Mouse (Mus musculus): ENCODE data around the gene Slc1a1. TPM values are rescaled to one million over a fixed set of nuclear protein-coding genes. Genes with fewer than 3 reads are reported as not detected.

The Slc1a1 gene
- polyA plus RNA-seq, 1 experiment from 2014 or later = 2.2 TPM

DNA sequence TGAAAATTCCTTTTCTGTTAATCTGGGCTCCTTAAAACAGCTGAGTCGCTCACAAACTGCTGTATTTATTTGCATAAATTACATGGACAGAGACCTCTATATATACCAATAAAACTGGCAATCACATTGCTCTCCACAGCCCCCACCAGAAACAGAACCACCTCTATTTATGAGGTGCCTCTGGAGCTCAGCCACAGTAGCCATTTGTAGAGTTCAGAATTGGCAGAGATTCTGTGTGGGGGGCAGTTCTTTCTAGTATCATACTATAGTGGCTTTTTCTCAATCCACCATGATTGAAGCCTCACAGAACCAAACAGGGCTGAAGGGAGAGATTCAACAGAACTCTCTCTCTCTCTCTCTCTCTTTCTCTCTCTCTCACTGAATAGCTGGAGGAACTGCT is 61.8 kb downstream of the Slc1a1 start:
- ATAC-seq (ENCODE audit: insufficient number of reproducible peaks, insufficient read depth, low FRiP score, low TSS enrichment, low read depth) = no peak
- no peaks in the 10 kb centered on the region for H3K27me3 ChIP-seq
- 74% methylated on average over 1 of the region's 1 CpGs for WGBS
- no peak overlapping the region for H3K9ac ChIP-seq
- 0 out of 2 replicates have a peak, but pooled peaks cover 3% of the 10 kb centered on the region for H3K4me1 ChIP-seq
- H3K36me3 ChIP-seq = no peaks in the 10 kb centered on the region
- no peak overlapping the region for H3K4me3 ChIP-seq
- no peak overlapping the region for H3K4me2 ChIP-seq
- H3K27ac ChIP-seq = no peak overlapping the region
- H3K9me3 ChIP-seq = no peaks in the 10 kb centered on the region

DNA sequence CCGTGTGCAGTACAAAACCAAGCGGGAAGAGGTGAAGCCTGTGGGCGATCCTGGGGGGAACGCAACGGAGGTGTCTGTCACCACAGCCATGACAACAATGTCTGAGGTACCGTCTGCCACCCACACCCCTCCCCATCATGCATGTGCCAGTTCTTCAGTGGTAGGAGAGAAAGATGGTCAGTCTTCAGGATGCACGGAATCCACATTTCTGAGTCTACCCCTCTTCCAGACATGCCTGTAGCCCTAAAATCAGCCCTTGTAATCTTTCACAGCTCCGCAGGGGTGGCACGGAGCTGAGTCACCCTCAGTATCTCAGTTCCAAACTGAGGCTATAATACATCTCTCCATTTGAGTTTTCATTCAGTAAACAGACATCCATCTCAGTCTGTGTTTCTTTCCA is 62.6 kb downstream of the Slc1a1 start:
- no peak overlapping the region for H3K9ac ChIP-seq
- no peaks in the 10 kb centered on the region for H3K27me3 ChIP-seq
- H3K36me3 ChIP-seq = no peaks in the 10 kb centered on the region
- H3K27ac ChIP-seq = no peak overlapping the region
- H3K9me3 ChIP-seq = no peaks in the 10 kb centered on the region
- no peak for ATAC-seq (ENCODE audit: insufficient number of reproducible peaks, insufficient read depth, low FRiP score, low TSS enrichment, low read depth)
- 85% methylated on average over 9 of the region's 9 CpGs for WGBS
- no peak overlapping the region for H3K4me3 ChIP-seq
- no peak overlapping the region for H3K4me2 ChIP-seq
- H3K4me1 ChIP-seq = peaks cover 8% of the 10 kb centered on the region

DNA sequence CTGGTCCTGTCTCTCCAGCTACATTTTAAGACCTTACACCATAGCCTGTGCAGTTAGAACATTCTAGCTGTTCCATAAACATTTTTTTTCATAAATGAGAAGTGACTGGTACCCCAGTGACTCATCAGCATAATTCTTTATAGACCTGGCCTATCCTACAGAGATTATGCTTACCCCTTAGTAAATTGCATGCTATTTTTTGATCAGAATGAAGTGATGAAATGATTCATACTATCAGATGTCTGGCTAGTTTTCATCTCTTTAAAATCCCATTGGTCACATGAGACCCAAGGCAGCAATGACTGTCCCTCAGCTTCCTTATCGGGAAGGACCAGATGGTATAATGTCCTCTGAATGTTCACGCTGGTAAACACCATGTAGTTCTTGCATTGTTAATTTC is 65.9 kb downstream of the Slc1a1 start:
- Histone ChIP-seq H3K4me3 (no peak overlapping the region), H3K27me3 (no peaks in the 10 kb centered on the region), H3K4me1 (peaks cover 13% of the 10 kb centered on the region), H3K36me3 (no peaks in the 10 kb centered on the region), H3K9me3 (no peaks in the 10 kb centered on the region), H3K4me2 (no peak overlapping the region), H3K9ac (no peak overlapping the region), H3K27ac (no peak overlapping the region)
- 92% methylated on average over 2 of the region's 2 CpGs for WGBS
- no peak for ATAC-seq (ENCODE audit: insufficient number of reproducible peaks, insufficient read depth, low FRiP score, low TSS enrichment, low read depth)

DNA sequence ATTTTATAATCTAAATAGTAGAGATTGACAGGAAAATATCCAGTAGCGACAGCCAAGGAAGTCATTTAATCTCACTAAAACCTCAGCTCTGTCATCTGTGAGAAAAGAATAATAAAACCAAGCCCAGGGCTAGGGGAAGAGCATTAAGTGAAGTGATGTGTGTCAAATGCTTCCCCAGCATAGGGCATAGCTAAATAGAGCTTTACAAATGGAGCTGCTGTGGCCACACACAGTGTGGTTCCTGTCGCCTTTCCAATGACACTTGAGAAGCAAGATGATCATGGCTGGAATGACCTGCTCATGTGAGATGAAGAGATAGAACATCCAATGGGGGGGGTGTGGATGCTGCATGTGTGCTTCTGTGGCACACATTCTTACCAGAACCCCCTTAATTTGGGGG is 67.3 kb downstream of the Slc1a1 start:
- H3K27ac ChIP-seq = no peak overlapping the region
- H3K9me3 ChIP-seq = no peaks in the 10 kb centered on the region
- ATAC-seq (ENCODE audit: insufficient number of reproducible peaks, insufficient read depth, low FRiP score, low TSS enrichment, low read depth) = no peak
- no peak overlapping the region for H3K9ac ChIP-seq
- H3K4me3 ChIP-seq = no peak overlapping the region
- 55% methylated on average over 2 of the region's 2 CpGs for WGBS
- H3K4me2 ChIP-seq = no peak overlapping the region
- H3K4me1 ChIP-seq = peaks cover 14% of the 10 kb centered on the region
- H3K27me3 ChIP-seq = no peaks in the 10 kb centered on the region
- no peaks in the 10 kb centered on the region for H3K36me3 ChIP-seq

DNA sequence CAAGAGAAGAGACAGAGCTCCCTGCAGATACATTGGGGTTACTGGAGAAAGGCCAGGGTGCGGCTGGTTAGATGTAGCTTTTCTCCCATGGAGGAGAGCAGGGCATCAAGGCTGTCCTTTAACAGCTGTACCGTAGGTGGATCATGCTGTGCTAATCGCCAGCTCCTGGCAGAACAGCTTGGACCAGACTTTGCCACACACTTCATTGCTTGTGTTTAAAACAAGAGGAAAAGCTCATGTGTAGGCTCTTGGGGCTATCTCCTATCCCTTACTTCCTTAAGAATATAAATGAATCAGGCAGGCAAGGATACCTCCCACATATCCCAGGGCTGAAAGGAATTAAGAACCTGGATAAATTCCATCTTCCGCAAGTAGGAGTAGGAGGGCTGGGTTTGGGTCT is 68.0 kb downstream of the Slc1a1 start:
- no peak overlapping the region for H3K4me3 ChIP-seq
- no peak overlapping the region for H3K27ac ChIP-seq
- WGBS = 73% methylated on average over 4 of the region's 4 CpGs

DNA sequence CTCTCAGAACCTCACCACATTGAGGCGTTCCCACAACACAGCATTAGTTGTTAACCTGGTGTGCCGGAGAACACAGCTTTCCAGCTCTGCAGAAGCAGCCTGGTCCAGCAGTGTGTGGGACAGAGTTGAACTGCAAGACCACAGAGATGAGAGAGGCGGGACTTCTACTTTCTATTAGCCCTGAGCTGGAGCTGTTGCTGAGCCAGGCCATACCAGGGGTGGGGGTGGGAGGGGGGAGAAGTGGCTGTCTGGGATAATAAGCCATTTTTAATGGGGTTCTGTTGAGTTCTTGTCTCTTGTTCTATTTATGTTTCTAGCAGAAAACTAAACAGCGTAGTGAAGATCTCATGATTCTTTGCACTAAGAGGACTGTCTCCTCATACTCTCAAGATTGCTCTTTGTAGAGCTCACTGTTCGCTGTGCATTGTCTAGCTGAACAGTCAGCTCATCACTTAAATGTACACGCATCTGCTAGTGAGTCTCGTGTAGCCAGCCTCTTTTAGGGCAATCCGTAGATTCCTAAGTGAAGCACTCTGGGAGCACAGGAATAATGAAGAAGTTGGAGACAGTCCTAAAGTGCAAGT is 68.8 kb downstream of the Slc1a1 start:
- Histone ChIP-seq H3K4me1 (peaks cover 27% of the 10 kb centered on the region), H3K9ac (no peak overlapping the region), H3K36me3 (no peaks in the 10 kb centered on the region), H3K4me3 (no peak overlapping the region), H3K27ac (no peak overlapping the region), H3K9me3 (no peaks in the 10 kb centered on the region), H3K4me2 (no peak overlapping the region), H3K27me3 (no peaks in the 10 kb centered on the region)
- no peak for ATAC-seq (ENCODE audit: insufficient number of reproducible peaks, insufficient read depth, low FRiP score, low TSS enrichment, low read depth)
- WGBS = 88% methylated on average over 8 of the region's 8 CpGs

More for the DNA sequence above, 68.0 kb downstream of the Slc1a1 start:
- Histone ChIP-seq H3K36me3 (no peaks in the 10 kb centered on the region), H3K9ac (0 out of 2 replicates have a peak overlapping the region, but pooled peaks have one; percentile 1), H3K4me2 (no peak overlapping the region), H3K27me3 (no peaks in the 10 kb centered on the region), H3K9me3 (no peaks in the 10 kb centered on the region), H3K4me1 (peaks cover 20% of the 10 kb centered on the region)
- ATAC-seq (ENCODE audit: insufficient number of reproducible peaks, insufficient read depth, low FRiP score, low TSS enrichment, low read depth) = no peak

DNA sequence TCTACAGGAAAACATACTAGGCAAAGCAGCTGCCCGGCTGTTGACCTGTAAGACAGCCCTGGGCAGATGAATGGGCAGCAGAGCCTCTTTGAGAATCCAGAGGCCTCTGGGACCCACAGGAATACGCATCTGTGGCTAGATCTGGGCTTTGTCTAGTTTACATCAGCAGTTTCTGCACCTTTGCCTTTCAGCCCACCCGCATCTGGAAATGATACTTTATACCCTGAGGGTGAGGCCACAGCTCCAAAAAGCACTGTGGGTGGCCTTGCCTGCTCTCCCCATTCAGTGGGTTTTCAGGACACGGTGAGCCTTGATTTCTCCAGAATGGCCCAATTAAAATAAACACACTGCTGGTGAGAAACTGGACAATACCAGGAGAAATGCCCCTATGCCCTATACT is 73.3 kb downstream of the Slc1a1 start:
- ATAC-seq (ENCODE audit: insufficient number of reproducible peaks, insufficient read depth, low FRiP score, low TSS enrichment, low read depth) = no peak
- Histone ChIP-seq H3K27me3 (peaks cover 4% of the 10 kb centered on the region), H3K4me2 (no peak overlapping the region), H3K9ac (no peak overlapping the region), H3K4me3 (no peak overlapping the region), H3K27ac (no peak overlapping the region), H3K9me3 (no peaks in the 10 kb centered on the region), H3K36me3 (no peaks in the 10 kb centered on the region), H3K4me1 (peaks cover 22% of the 10 kb centered on the region)
- WGBS = 18% methylated on average over 4 of the region's 4 CpGs

DNA sequence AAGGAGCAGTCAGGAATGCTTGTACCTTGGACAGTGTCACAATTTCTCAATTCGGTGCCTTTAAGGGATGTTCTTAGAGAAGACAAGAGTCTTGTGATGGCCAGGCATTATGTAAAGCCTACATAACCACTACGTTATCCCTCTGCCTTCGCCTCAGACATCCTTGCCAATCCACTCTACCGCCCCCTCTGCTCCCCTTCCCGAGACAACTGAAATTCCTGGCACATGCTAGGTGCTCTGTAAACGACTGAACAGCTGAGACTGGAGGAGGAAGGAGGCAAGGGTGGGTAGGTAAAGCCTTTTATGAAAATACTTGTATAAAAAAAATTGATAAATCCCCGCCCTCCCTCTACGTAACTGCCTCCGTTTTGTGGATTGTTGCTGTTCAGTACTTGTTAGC is 73.8 kb downstream of the Slc1a1 start:
- Histone ChIP-seq H3K4me2 (no peak overlapping the region), H3K9ac (no peak overlapping the region), H3K27ac (no peak overlapping the region), H3K9me3 (no peaks in the 10 kb centered on the region), H3K4me1 (peaks cover 21% of the 10 kb centered on the region), H3K27me3 (peaks cover 4% of the 10 kb centered on the region), H3K4me3 (no peak overlapping the region), H3K36me3 (no peaks in the 10 kb centered on the region)
- 52% methylated on average over 9 of the region's 9 CpGs for WGBS
- no peak for ATAC-seq (ENCODE audit: insufficient number of reproducible peaks, insufficient read depth, low FRiP score, low TSS enrichment, low read depth)

DNA sequence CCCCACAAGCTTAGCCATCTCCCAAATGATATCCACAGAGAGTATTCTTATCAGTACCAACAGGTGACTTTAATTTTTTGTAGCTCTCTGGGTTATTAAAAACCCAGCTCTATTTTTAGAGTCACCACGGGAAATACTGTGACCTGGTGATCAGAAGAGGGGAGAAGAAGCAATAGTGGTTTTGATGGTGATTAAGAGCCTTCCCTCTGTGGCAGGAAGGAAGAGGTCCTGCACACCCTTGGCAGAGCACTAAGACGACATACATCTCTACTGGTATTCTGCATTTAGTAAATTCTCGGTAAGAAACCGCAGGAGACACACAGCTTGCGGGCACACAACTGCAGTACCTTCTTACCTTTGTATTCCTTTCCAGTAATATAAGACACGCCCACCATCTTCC is 79.7 kb downstream of the Slc1a1 start:
- Histone ChIP-seq H3K4me1 (no peaks in the 10 kb centered on the region), H3K4me3 (no peak overlapping the region), H3K36me3 (no peaks in the 10 kb centered on the region), H3K4me2 (no peak overlapping the region), H3K27me3 (peaks cover under 1% of the 10 kb centered on the region; the same call in 1 of the 2 replicates), H3K27ac (no peak overlapping the region), H3K9ac (no peak overlapping the region), H3K9me3 (no peaks in the 10 kb centered on the region)
- WGBS = 78% methylated on average over 6 of the region's 6 CpGs
- no peak for ATAC-seq (ENCODE audit: insufficient number of reproducible peaks, insufficient read depth, low FRiP score, low TSS enrichment, low read depth)

DNA sequence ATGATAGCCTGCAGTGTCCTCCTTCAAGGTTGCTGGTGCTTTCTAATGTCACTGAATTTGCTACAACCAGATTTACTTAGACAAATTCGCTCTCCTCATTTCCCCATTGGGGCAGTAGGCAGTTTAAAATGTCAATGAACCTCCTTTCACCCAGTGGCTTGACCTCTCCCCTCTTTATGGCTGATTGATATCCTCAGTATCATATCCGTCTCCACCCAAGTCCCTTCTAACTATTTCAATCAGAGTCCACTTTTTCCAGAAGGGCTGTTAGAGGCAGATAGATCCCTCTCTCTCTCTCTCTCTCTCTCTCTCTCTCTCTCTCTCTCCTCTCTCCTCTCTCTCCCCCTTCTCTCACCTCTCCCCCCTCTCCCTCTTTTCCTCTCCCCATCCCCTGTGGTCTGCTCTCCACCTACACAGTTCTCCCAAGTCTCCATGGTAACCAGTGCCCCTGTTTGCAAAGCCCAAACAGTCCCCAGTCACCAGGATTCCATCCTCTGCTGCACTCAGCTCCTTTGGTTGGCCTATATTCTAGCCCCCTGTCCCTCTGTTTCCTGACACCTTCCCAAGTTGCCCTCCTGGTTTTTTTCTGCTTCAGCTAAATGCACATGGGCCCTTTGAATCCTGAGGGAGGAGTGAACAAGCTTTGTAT is 80.9 kb downstream of the Slc1a1 start:
- 76% methylated on average over 2 of the region's 2 CpGs for WGBS
- Histone ChIP-seq H3K4me1 (no peaks in the 10 kb centered on the region), H3K36me3 (no peaks in the 10 kb centered on the region), H3K4me2 (no peak overlapping the region), H3K27me3 (no peaks in the 10 kb centered on the region), H3K9ac (no peak overlapping the region), H3K27ac (no peak overlapping the region), H3K9me3 (no peaks in the 10 kb centered on the region), H3K4me3 (no peak overlapping the region)
- no peak for ATAC-seq (ENCODE audit: insufficient number of reproducible peaks, insufficient read depth, low FRiP score, low TSS enrichment, low read depth)

DNA sequence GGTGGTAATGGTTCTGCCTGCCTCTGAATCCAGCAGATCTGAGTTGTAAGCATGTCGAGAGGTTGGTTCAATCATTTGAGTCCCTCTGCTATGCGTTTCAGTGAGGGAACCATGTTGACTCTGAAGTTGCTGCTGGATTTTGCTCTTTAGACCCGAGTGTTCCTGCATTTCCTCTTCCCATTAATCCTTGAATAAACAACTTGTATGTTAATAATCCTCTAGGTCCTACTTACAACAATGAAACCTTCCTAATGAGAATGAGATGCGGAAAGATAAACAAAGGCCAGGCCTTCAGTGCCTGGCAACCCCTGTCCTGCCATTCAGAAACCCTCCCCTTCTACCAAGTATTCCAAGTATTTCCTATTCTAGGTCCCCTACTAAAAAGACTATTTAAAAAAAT is 81.6 kb downstream of the Slc1a1 start:
- Histone ChIP-seq H3K9ac (no peak overlapping the region), H3K27ac (no peak overlapping the region), H3K4me1 (no peaks in the 10 kb centered on the region), H3K9me3 (no peaks in the 10 kb centered on the region), H3K4me2 (no peak overlapping the region), H3K4me3 (no peak overlapping the region), H3K36me3 (no peaks in the 10 kb centered on the region), H3K27me3 (no peaks in the 10 kb centered on the region)
- 62% methylated on average over 4 of the region's 4 CpGs for WGBS
- ATAC-seq (ENCODE audit: insufficient number of reproducible peaks, insufficient read depth, low FRiP score, low TSS enrichment, low read depth) = no peak

DNA sequence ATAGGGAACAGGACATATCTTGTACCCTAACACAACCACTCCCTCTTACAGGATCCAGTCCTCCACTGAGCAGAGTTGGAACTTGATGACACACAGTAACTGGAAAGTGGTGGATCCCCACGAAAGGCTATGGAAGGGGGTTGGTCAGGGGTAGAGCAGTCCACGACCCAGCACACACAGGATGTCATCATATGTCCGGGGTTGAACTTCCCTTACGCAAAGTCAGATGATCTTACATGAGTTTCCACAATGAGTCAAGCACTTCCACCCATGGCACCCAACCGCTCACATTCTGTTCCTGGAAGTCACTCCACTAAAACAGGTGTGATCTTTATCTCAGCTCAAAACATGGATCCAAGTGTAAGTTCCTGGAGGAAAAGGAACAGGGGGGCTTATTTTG is 83.0 kb downstream of the Slc1a1 start:
- no peaks in the 10 kb centered on the region for H3K27me3 ChIP-seq
- no peak overlapping the region for H3K27ac ChIP-seq
- no peak overlapping the region for H3K9ac ChIP-seq
- 82% methylated on average over 5 of the region's 5 CpGs for WGBS
- H3K4me1 ChIP-seq = no peaks in the 10 kb centered on the region
- H3K36me3 ChIP-seq = no peaks in the 10 kb centered on the region
- no peaks in the 10 kb centered on the region for H3K9me3 ChIP-seq
- no peak overlapping the region for H3K4me2 ChIP-seq
- H3K4me3 ChIP-seq = no peak overlapping the region
- ATAC-seq (ENCODE audit: insufficient number of reproducible peaks, insufficient read depth, low FRiP score, low TSS enrichment, low read depth) = no peak
